Mouse (Mus musculus): Measurements from ENCODE around the gene Hoxa7.

The Hoxa7 gene

DNA sequence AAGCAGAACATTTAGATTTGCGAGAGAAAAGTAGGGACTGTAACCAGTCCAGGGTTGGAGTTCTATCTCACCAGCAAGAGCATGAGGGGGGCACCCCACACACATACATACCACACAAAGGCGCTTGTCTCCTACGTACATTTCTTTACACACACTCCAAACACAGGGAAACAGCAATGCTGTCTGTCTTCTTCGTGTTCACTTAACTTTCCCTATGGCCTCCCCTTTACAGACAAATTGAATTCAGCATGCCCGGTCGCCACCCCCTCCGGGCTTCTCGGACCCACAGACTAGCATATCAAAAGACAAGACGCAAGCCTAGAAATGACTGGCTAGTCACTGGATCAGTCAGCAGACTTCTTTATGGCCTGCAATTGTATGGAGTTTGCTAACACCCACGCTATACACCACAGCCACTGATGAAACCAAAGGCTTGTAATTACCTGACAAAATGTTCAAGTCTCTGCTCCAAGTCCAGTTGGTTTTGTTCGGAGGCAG is 41.4 kb downstream of the Hoxa7 start:
- in situ Hi-C loops (cut with MboI, MseI), result no loop called here

DNA sequence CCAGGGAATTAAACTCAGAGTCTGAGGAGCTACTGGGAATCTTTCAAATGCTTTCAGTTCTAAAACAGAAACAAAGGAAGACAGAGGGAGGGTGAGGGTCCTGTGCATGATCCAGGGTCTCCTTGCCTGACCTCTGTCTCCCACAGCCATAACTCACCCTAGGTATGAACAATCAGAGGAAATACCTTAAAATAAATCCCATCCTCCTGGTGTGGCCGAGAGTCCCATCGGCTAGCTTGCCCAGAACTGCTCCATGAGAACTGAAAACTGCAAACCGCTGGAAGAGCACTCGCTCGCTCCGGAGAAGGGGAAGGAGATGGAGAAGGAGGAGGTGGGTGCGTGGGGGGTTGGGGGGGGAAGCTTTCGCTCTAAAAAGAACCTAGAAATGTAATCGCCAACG is 42.0 kb downstream of the Hoxa7 start:
- in situ Hi-C loops (cut with MboI, MseI), result no loop called here

DNA sequence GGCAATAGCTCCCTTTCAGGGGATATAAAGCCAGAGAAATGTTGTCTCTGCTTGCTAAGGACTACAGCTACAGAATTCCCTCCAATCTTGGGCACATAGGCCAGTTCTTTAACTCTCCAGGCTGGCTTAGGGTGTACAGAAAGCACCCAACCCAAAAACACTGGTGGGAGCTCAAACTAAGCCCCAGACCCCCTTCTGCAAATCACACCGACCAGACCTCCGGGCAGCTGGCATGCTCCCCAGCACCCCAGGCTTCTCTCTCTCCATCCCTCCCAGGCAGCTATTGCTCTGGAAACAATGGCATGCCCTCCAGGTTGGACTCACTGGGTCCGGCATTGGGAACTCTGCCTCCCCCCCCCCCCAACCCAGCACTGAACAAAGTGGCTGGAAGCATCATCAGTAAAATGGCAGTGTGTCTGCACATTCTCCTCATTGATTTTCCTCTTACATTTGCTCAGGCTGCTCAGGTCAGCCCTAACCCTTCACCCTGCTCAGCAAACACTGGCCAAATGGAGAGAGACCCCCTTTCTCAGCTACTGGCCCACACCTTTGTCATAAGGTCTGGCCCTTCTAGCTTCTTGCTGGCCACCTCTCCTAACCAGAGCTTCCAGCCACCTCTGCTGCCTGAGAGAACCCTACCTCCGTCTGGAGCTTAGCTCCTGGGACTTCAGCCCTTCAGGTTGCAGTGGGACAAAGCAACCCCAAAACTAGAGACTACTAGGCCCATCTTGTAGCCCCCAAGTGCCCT is 42.6 kb downstream of the Hoxa7 start:
- in situ Hi-C loops (cut with MboI, MseI), result no loop called here

DNA sequence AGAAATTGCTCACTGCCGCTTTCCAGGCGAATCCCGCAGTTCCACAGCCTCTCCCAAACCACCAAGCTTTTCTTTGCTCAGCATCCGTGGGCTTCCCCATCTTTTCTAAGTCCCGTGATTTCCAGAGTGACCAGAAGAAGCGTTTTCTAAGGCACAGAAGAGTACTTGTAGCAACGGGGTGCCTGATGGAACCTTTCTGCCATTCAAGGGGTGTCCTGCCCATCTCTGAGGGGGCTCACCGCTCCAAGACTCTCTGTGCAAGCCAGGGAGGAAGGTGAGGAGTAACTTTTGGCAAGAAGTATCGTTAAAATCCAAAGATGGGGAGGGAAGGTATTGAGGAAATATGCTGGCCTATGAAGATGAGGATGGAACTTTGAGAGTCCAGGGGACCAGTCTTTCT is 43.8 kb downstream of the Hoxa7 start:
- in situ Hi-C loops (cut with MboI, MseI), result no loop called here

DNA sequence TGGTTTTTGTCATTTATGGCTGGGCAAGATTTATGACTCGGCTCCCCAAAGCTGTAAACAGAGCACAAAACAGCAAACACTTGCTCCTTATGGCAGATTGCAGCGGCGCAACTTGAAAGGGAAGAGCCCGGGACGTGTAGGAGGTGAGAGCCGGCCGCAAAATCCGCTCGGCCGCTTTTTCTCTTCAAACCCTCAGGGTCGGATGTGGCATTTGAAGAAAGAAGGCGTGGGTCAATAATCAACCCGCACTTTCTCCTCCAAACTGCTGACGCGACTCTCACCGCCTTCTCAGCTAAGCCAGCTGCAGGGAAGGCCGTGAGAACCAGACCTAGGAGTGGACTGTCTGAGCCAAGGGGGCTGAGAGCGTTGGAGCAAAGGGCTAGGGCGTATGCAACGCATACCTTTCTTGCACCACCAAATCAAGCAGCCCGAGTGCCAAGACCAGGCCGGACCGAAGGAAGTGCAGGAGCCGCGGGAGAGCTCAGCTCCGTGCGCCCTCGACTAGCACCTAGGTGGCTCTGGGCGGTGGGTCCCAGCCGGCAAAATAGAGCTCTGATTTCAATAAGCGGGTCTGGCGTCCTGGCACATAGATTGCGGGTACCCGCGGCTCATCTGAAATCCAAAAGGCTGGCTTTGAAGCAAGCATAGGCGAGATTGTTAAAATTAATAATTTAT is 44.5 kb downstream of the Hoxa7 start, which contains the start of gene 5730596B20Rik:
Gene 5730596B20Rik (plus strand): TSS at position 438 of the 675 bp plus-strand sequence.
- in situ Hi-C loops (cut with MboI, MseI), result no loop called here

DNA sequence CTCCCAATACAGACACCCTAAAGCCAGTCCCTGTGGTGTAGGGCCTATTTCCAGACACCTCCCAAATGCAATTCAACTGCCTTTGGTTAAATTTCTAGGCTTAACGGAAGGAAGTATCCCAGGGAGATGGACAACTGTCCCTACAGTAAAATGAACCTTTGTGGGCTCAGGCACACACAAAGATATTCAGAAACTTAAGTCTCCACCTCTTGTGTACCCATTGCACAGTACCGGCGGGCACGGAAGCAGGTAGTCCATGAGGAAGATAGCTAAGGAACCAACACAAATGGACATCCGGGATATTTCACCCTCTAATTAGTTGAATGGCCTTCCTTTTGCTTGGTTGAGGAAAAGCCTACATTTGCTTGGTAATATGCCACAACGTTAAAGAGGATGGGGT is 45.3 kb downstream of the Hoxa7 start:
- in situ Hi-C loops (cut with MboI, MseI), result no loop called here

DNA sequence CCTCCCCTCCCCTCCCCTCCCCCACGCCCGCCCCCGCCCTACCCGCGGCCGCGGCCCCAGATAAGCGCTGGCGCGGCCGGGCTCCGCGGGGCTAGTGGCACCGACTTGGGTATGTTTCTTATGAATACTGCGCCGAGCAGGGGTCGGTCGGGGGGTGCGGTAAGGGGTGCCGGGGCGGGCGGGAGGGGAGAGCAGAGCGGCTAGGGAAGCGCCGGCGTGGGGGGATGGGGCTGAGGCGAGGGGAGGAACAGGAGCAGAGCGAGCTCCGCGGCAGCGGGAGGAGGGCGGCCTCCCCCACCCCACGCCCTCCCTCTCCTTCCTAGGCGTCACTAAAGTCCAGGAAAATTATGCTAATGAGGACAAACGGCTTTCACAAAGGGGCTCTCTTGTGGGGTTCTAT is 45.8 kb downstream of the Hoxa7 start:
- in situ Hi-C loops (cut with MboI, MseI), result no loop called here

DNA sequence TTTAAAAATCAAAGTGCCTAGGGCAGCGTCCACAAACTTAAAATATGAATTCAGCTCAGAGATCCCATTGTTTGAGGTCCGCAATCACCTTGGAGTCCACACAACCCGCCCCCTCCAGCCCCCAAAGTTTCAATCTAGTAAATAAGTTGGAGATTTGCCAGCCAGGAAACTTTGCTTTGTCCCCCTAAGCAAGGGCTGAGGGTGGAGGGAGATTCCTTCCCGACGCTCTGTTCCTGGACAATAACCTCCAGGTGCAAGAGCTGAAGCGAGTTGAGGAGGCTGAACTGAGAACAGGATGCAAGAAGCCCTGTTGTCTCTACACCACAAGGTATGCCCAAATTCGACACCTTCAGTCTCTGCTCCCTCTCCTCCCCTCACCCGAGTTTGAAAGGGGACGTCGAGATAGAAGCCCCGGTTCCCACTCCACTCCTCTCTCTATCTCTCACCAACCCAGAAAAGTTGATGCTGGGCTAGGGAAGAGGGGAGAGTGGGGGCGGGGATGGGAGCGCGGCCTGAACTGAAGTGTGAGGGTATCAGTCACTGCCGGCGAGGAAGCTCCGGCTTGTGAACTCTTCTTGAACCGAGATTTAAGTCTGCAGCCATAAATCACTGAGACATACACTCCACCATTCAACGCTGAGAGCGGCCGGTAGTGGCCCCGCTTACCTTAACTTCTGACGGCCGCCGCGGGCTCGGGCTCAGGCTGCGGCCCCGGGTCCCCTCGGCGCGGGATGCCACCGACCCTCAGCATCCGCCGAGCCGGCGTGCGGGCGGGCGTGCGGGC is 46.5 kb downstream of the Hoxa7 start:
- in situ Hi-C loops (cut with MboI, MseI), result no loop called here

DNA sequence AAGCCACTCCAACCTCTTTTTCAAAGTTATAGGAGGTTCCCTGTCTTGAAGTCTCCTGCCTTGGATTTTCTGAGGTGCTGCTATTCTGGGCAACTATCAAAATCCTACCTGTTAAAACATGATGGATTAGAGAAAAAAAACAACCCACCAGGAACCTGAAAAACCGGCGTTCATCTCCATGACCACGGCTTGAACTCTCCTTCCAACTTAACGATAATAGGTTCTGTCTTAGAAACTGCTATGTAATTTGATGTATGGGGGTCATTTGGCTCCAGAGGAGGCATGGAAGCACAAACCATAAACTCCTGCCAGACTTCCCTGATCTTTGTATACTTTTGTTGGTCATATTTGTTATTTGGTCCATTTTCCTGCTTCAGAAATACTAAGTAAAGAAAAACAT is 48.0 kb downstream of the Hoxa7 start:
- in situ Hi-C loops (cut with MboI, MseI), result no loop called here

DNA sequence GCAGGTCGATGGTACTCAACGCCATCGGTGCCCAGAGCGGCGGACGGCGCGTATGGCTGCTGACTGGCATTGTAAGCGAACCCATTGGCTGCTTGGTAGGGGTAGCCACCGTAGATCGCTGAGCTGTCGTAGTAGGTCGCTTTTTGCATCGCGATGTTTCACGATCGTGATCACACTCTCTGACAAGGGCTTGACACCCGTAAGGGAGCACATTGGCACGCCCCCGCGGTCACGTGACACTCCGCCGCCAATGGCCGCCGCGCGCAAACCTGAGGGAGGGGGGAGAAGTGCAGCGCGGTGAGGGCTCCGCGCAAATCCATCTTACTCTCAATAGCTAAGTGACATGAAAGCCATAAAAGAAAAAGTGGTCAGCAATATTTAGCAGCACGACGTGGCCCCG is 49.2 kb downstream of the Hoxa7 start:
- in situ Hi-C loops (cut with MboI, MseI), result no loop called here

DNA sequence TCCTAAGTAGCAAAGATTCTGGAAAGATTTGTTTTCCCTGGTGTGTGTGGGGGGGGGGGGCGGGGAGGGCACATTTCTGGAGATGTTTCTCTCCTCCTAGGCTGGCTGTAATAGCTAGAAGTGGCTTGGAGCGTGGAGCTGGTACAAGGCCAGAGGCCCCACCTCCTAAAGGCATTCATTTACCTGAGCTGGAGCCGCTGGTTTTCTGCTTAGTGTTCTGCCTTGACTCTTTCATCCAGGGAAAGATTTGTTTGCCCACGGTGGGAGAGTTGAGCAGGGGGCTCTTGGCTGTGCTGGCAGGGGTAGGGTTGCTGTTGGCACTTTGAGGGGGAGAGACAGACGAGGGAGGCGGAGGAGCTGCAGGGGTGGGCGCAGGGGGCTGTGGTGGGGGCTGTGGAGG is 49.7 kb downstream of the Hoxa7 start:
- in situ Hi-C loops (cut with MboI, MseI), result no loop called here

DNA sequence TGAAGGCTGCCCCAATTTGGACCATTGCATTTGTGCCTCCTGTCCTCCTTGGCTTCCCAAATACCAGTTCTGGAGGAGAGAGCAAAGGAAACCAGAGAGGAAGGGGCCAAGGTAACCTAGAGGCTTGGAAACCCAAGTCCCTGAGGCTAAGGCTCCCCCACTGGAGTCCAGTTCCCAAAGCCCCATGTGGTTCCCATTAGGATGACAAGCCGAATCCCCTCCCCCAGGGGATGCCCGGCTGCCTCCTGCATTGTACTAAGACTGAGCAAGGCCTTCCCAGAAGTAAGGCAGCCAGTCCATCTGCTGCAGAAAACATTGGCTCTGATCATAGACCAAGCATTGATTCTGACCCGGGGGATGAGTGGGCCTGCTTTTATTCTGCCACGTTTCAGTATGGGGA is 50.3 kb downstream of the Hoxa7 start:
- in situ Hi-C loops (cut with MboI, MseI), result no loop called here

DNA sequence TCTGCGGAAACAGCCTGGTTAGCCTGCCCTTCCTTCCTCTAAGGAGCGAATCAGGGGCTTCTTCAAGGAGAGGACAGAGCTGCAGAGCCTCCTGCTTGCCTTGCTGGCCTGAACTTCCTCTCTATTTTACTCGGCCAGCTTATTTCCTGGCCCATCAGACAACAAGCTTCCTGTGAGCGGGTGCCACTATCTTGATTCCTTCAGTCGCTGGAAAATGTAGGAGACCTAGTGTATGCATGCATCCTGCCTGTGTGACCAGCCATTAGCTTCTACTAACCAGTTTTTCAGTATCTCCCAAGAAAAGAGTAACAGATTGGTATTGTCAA is 50.8 kb downstream of the Hoxa7 start:
- in situ Hi-C loops (cut with MboI, MseI), result no loop called here

DNA sequence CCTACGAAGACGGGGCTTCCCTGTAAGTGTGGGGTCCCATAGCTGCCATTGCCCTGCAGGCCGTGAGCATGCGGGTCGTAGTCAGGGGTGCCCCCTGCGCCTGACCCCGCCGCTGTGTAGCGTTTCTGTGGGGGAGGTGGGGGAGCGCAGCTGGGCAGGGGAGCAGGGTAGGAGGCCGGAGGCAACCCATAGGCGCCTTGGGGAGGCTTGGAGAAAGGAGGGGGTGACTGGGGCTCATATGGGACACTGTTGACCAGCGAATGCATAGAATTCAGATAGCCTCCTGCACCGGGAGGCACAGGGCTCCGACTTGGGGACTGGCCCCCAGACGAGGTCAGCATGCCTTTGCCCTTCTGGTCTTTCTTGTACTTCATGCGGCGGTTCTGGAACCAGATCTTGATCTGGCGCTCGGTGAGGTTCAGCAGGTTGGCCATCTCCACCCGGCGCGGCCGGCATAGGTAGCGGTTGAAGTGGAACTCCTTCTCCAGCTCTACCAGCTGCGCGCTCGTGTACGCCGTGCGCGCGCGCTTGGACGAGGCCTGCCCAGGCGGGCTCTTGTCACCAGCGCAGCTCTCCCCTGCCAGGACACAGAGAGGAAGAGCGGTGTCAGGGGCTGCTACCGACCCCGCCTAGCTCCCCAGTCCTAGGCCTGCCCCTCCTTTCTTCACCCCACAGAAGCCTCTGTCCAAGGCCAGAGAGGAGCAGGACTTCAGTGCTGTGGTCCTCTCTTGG is 51.3 kb downstream of the Hoxa7 start:
- in situ Hi-C loops (cut with MboI, MseI), result no loop called here

DNA sequence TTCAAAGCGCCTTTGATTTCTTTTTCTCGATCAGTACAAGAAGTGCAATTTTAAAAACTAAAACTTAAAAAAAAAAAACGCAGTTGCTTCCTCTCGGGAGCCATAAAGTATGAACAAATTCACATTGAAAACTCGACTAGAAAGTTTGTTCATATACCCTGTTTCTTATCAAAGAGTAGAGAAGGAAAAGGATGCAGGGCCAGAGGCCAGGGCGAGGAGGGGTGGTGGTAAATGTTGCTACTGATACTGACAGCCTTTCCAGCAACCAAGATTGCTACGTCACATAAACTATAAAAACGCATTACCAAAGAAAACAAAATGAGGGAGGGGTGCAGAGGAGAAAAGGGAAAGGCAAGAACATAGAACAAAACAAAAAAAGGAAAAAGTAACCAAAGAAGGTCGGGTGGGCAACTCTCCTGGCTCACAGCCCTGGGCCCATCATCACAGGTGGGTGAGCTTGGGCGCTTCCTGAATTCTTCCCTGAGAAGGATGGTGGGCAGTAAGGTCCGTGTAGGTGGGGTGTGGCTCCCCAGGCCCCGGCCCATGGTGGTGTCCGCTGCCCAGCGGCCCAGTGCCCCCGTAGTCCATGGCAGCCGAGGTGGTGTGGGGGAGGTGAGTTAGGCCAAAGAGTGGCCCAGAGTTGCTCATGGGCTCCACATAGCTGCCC is 52.0 kb downstream of the Hoxa7 start:
- in situ Hi-C loops (cut with MboI, MseI), result no loop called here

DNA sequence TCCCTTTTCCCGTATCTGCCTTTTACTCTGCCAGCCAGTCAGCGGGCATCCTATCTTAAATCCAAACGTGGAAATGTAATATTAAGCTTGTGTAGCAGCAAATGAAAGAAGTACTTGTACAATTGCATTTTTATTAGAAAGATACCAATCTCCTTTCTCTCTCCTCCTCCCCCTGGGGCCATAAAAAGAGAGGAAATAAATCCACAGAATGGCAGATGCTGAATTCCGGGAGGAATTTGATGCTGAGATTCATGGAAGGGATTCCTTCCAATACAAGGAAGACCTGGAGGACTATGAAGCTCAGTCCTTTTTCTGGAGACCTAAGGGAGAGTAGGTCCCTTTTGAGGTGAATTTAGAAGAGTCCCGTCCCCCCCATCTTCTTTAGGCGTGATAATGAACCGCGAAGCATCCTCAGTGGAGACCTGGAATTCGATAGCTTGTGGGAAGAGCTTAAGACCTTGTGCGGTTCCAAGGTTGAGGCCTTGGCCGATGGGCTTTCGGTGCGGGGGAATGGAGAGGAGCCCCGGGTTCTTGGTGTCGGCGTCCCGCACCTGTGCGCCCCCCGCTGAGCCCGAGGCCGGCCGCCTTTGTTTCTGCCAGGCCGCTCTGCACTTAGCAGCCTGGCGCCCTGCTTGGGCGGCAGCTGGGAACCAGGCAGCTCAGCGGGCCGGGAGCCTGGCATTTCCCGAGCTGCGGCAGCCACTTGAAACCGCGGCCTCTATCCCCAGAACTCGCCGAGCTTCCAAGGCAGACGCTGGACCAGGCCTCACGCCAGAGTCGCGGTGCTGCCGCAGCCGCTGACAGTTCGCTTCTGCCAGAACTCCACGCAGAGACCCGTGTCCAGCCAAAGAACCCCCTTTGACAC is 53.2 kb downstream of the Hoxa7 start:
- in situ Hi-C loops (cut with MboI, MseI), result no loop called here

DNA sequence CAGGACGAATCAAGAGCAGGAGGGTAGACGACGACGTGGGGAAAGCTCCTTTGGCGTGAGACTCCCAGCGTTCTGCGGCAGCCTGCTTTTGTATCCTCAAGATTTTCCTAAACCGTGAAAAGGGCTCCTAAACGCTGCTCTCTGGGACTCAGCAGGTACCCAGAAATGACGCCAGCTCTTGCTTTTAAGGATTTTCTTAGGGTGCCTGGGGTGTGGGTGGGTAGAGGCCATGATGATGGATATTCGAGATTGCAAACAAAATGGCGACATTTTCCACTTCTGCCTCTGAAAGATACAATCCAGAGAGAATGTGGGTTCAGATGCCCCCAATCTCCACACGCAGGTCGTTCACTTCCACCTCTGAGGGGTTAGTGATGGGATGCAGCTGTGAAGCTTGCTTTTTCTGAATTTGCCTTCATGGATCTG is 53.9 kb downstream of the Hoxa7 start:
- in situ Hi-C loops (cut with MboI, MseI), result no loop called here

DNA sequence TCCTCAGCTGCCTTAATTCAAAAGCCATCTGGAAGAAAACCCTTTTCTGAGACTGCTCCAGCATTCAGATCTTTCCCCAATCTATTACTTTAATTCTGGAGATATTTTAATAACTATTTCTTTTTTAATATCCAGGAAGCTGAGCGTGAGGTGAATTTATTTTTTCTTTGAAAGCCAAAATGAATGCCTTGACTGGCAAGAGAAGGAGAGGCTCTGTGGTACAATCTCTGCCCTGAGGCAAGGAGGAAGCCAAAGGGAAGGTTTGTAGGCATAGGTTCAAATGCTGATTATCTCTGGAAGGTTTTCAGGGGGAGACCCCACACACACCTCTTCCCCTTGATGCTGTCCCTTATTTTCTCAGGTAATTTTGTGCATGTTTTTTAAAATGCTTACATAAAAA is 54.5 kb downstream of the Hoxa7 start:
- in situ Hi-C loops (cut with MboI, MseI), result no loop called here

DNA sequence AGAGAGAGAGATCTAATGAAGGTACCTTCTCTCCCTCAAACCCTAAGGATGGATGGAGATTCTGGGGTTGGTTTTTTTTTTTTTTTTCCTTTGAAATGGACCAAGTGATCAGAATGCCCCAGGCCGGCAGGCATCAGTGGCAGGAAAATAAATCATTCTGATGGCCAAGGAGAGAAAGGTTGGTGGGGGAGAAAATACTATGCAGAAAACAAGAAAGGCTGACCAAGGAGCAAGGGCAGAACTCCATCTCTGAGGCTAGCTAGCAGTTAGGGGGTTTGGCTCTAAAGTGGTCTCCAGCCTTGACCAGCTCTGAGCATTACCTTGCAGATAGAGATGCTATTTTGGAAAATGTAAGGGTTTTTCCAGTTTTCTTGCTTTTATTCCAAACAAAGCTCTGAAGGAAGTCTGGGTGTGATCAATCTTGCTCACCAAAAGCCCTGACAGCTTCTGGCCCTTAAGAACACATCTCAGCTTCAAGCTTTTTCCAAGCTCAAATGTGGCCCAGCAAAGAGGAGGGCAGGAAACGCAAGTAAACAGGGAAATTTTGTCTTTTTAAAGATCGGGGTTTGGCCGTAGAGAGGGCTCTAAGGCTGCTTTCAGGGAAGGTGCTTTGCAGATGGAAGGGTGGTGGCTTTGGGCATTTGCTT is 55.1 kb downstream of the Hoxa7 start:
- in situ Hi-C loops (cut with MboI, MseI), result no loop called here
